Mouse (Mus musculus) gonadal fat pad, adult 2 months (tissue): ENCODE measurements around the gene Fads6. TPM values are rescaled to one million over a fixed set of nuclear protein-coding genes. Genes with fewer than 3 reads are reported as not detected.

ENCODE experiments used
- polyA plus RNA-seq: library from polyadenylated mRNA; depleted of rRNA; stranded (reverse); fragments of >200 nt; gene quantifications from 2 replicates; pipeline ENCODE4 v1.2.3, GENCODE M21; 2012; rRNA removed

Gene Fads6
- polyA plus RNA-seq, 1 experiment, result 4.8 TPM

Other genes starting within 250 kb of the Fads6 start
- 16.4 and 37.6 TPM in 2 replicates for gene Cd300ld3, start 249.3 kb downstream of the Fads6 start, polyA plus RNA-seq
- gene Cd300e, start 235.5 kb downstream of the Fads6 start, polyA plus RNA-seq, result 0.19 and 0.24 TPM in 2 replicates
- 0.60 and 0.72 TPM in 2 replicates for gene Rab37, start 206.2 kb downstream of the Fads6 start, polyA plus RNA-seq
- 0.62 and 0.66 TPM in 2 replicates for gene Cd300lf, start 163.7 kb downstream of the Fads6 start, polyA plus RNA-seq
- 63.7 and 90.9 TPM in 2 replicates for gene Slc9a3r1, start 134.3 kb downstream of the Fads6 start, polyA plus RNA-seq
- 14.6 and 16.8 TPM in 2 replicates for gene Tmem104, start 110.2 kb downstream of the Fads6 start, polyA plus RNA-seq
- 36.3 and 42.6 TPM in 2 replicates for gene Nat9, start 109.8 kb downstream of the Fads6 start, polyA plus RNA-seq
- gene Grin2c, start 30.4 kb downstream of the Fads6 start, polyA plus RNA-seq, result 0.04 TPM in 1 of 2 replicates, not detected in the other
- 7.8 and 9.5 TPM in 2 replicates for gene Fdxr, start 20.6 kb downstream of the Fads6 start, polyA plus RNA-seq
- gene Otop2, start 9.5 kb upstream of the Fads6 start, polyA plus RNA-seq, result 0.27 TPM in 1 of 2 replicates, not detected in the other
- gene Ush1g, start 24.4 kb upstream of the Fads6 start, polyA plus RNA-seq, result not detected in 2 replicates
- gene Otop3, start 37.1 kb upstream of the Fads6 start, polyA plus RNA-seq, result not detected in 2 replicates
- gene Hid1, start 70.1 kb upstream of the Fads6 start, polyA plus RNA-seq, result 6.6 and 7.8 TPM in 2 replicates
- 7.2 and 8.2 TPM in 2 replicates for gene Cdr2l, start 84.3 kb upstream of the Fads6 start, polyA plus RNA-seq
- 75.6 and 94.7 TPM in 2 replicates for gene Mrpl58, start 106.1 kb upstream of the Fads6 start, polyA plus RNA-seq
- gene Atp5h, start 122.3 kb upstream of the Fads6 start, polyA plus RNA-seq, result 159 and 175 TPM in 2 replicates
- gene Kctd2, start 122.5 kb upstream of the Fads6 start, polyA plus RNA-seq, result 29.1 and 31.3 TPM in 2 replicates
- 0.57 and 1.1 TPM in 2 replicates for gene Trim80, start 142.9 kb upstream of the Fads6 start, polyA plus RNA-seq
- gene Slc16a5, start 164.8 kb upstream of the Fads6 start, polyA plus RNA-seq, result 0.34 and 0.44 TPM in 2 replicates
- gene Armc7, start 178.0 kb upstream of the Fads6 start, polyA plus RNA-seq, result 6.7 and 8.9 TPM in 2 replicates
- 47.8 and 48.5 TPM in 2 replicates for gene Nt5c, start 194.2 kb upstream of the Fads6 start, polyA plus RNA-seq
- 91.5 and 128 TPM in 2 replicates for gene Jpt1, start 216.7 kb upstream of the Fads6 start, polyA plus RNA-seq
- 75.3 and 82.7 TPM in 2 replicates for gene Sumo2, start 238.6 kb upstream of the Fads6 start, polyA plus RNA-seq